Mouse (Mus musculus): Measurements from ENCODE around the gene N4bp2l2.

DNA sequence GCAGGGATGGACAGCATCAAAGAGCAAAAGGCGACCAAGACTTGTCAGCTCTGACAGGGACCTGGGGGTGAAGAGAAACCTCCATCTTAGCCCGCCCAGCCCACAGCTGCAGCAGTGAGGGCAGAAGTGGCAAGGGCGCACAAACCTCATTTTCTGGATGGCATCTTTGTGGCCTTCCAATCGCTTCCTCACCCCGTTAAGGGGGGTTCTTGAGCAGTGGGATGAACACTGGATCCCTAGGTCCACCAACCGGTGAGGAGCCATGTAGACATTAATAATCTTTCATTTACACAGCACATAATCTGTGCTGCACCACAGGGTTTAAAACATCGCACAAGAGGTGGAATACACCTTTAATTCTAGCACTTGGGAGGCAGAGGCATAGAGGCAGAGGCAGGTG lies 6.4 kb upstream of the N4bp2l2 start:
- TF ChIP-seq CTCF (IDR thresholded peaks at IDR 0.05) (no peak), POLR2A (IDR thresholded peaks at IDR 0.05; ENCODE audit: insufficient read depth, low read depth, low read length) (no peak)

Data from heart, adult 2 months (tissue).